Mouse (Mus musculus) forebrain, embryonic 12.5 days (tissue): ENCODE measurements around the gene Map3k14. TPM values are rescaled to one million over a fixed set of nuclear protein-coding genes. Genes with fewer than 3 reads are reported as not detected.

Experiments
- ATAC-seq: fragments of 200-750 bp; cut with Nextera tagmentation; 2 replicates; pipeline ENCODE4 v1.8.0; 2017; ENCODE audit warnings: moderate TSS enrichment; ENCODE audit not compliant: low FRiP score
- H3K27ac ChIP-seq: fragments of 300-500 bp; sonication (generic); 2 replicates; pipeline ENCODE4 v1.5.1; 2016; ENCODE audit warnings: mild to moderate bottlenecking
- H3K27me3 ChIP-seq: fragments of 300-500 bp; sonication (generic); 2 replicates; pipeline ENCODE4 v1.6.1; 2016; ENCODE audit warnings: mild to moderate bottlenecking
- H3K36me3 ChIP-seq: fragments of 300-500 bp; sonication (generic); replicated peaks from 2 replicates; pipeline ENCODE4 v1.6.1; 2016; ENCODE audit warnings: mild to moderate bottlenecking
- H3K4me1 ChIP-seq: fragments of 300-500 bp; sonication (generic); 2 replicates; pipeline ENCODE4 v1.6.1; 2016
- H3K4me2 ChIP-seq: fragments of 300-500 bp; sonication (generic); 2 replicates; pipeline ENCODE4 v1.6.1; 2016; ENCODE audit warnings: mild to moderate bottlenecking, moderate library complexity
- H3K4me3 ChIP-seq: fragments of 300-500 bp; sonication (generic); replicated peaks from 2 replicates; pipeline ENCODE4 v1.5.1; 2016; ENCODE audit warnings: mild to moderate bottlenecking
- H3K9ac ChIP-seq: fragments of 300-500 bp; sonication (generic); 2 replicates; pipeline ENCODE4 v1.6.1; 2016; ENCODE audit warnings: mild to moderate bottlenecking
- H3K9me3 ChIP-seq: fragments of 300-500 bp; sonication (generic); 2 replicates; pipeline ENCODE4 v1.6.1; 2016
- WGBS: fragments of 180-500 bp; shearing (Covaris S2); methylation state at CpG from one replicate; pipeline ENCODE4 v1.1.7; 2016; 5-methylcytosine and 5-hydroxymethylcytosine counted together
- polyA plus RNA-seq: library from polyadenylated mRNA; unstranded; fragments of >200 nt; fragmentation: Nextera tagmentation; extraction: Ambion mirVana; gene quantifications from 2 replicates; pipeline ENCODE4 v1.2.1, GENCODE M21; 2016

Map3k14 gene
- polyA plus RNA-seq, 1 experiment from 2014 or later, result 4.6 TPM

- 77% methylated on average over 1 of the region's 1 CpGs for WGBS
- no peaks in the 10 kb centered on the region for H3K36me3 ChIP-seq
- peaks cover 36% of the 10 kb centered on the region for H3K27me3 ChIP-seq
- H3K4me1 ChIP-seq, result peaks cover 4% of the 10 kb centered on the region; the same call in 1 of the 2 replicates
- no peak overlapping the region for H3K4me2 ChIP-seq
- ATAC-seq, result no peak
- H3K9ac ChIP-seq, result no peak overlapping the region
- no peak overlapping the region for H3K27ac ChIP-seq
- H3K4me3 ChIP-seq, result no peak overlapping the region
- no peaks in the 10 kb centered on the region for H3K9me3 ChIP-seq
Measured at GRCm38 (mm10) chr11:103176510-103176909, 90.8 kb downstream of the Map3k14 start.

GRCm38 (mm10) chr11:103175688-103176442 lies 91.4 kb downstream of the Map3k14 start:
- Histone ChIP-seq H3K9me3 (no peaks in the 10 kb centered on the region), H3K9ac (no peak overlapping the region), H3K27ac (no peak overlapping the region), H3K4me3 (no peak overlapping the region), H3K4me2 (no peak overlapping the region), H3K27me3 (peaks cover 42% of the 10 kb centered on the region), H3K4me1 (peaks cover 9% of the 10 kb centered on the region), H3K36me3 (no peaks in the 10 kb centered on the region)
- WGBS, result 75% methylated on average over 14 of the region's 14 CpGs
- no peak for ATAC-seq

GRCm38 (mm10) chr11:103174891-103175391 lies 92.3 kb downstream of the Map3k14 start:
- peaks cover 52% of the 10 kb centered on the region for H3K27me3 ChIP-seq
- no peak for ATAC-seq

GRCm38 (mm10) chr11:103174411-103174832 lies 92.8 kb downstream of the Map3k14 start:
- Histone ChIP-seq H3K36me3 (no peaks in the 10 kb centered on the region), H3K4me3 (no peak overlapping the region), H3K9me3 (no peaks in the 10 kb centered on the region), H3K4me2 (no peak overlapping the region), H3K27ac (no peak overlapping the region), H3K9ac (no peak overlapping the region), H3K4me1 (peaks cover 15% of the 10 kb centered on the region), H3K27me3 (peaks cover 57% of the 10 kb centered on the region)
- WGBS, result 84% methylated on average over 5 of the region's 5 CpGs
- no peak for ATAC-seq

More at GRCm38 (mm10) chr11:103174891-103175391, 92.3 kb downstream of the Map3k14 start:
- Histone ChIP-seq H3K4me1 (peaks cover 15% of the 10 kb centered on the region), H3K36me3 (no peaks in the 10 kb centered on the region), H3K4me2 (no peak overlapping the region), H3K4me3 (no peak overlapping the region), H3K27ac (no peak overlapping the region), H3K9me3 (no peaks in the 10 kb centered on the region), H3K9ac (no peak overlapping the region)
- 56% methylated on average over 8 of the region's 8 CpGs for WGBS

GRCm38 (mm10) chr11:103173771-103174344 lies 93.4 kb downstream of the Map3k14 start:
- Histone ChIP-seq H3K9me3 (no peaks in the 10 kb centered on the region), H3K27me3 (peaks cover 62% of the 10 kb centered on the region)
- WGBS, result 92% methylated on average over 11 of the region's 11 CpGs

GRCm38 (mm10) chr11:103173041-103173770 lies 94.1 kb downstream of the Map3k14 start:
- no peak overlapping the region for H3K9ac ChIP-seq
- no peaks in the 10 kb centered on the region for H3K36me3 ChIP-seq
- no peaks in the 10 kb centered on the region for H3K9me3 ChIP-seq
- no peak overlapping the region for H3K4me2 ChIP-seq
- ATAC-seq, result no peak
- H3K4me3 ChIP-seq, result no peak overlapping the region
- WGBS, result 85% methylated on average over 7 of the region's 7 CpGs
- H3K27ac ChIP-seq, result no peak overlapping the region
- H3K4me1 ChIP-seq, result peaks cover 15% of the 10 kb centered on the region
- H3K27me3 ChIP-seq, result peaks cover 69% of the 10 kb centered on the region

More at GRCm38 (mm10) chr11:103173771-103174344, 93.4 kb downstream of the Map3k14 start:
- no peak overlapping the region for H3K4me2 ChIP-seq
- peaks cover 15% of the 10 kb centered on the region for H3K4me1 ChIP-seq
- no peak overlapping the region for H3K9ac ChIP-seq
- no peaks in the 10 kb centered on the region for H3K36me3 ChIP-seq
- H3K27ac ChIP-seq, result no peak overlapping the region
- ATAC-seq, result no peak
- H3K4me3 ChIP-seq, result no peak overlapping the region

GRCm38 (mm10) chr11:103172392-103173040 lies 94.8 kb downstream of the Map3k14 start:
- H3K4me3 ChIP-seq, result no peak overlapping the region
- H3K27ac ChIP-seq, result no peak overlapping the region
- H3K27me3 ChIP-seq, result peaks cover 76% of the 10 kb centered on the region
- no peak overlapping the region for H3K9ac ChIP-seq
- no peaks in the 10 kb centered on the region for H3K36me3 ChIP-seq
- no peak for ATAC-seq
- no peaks in the 10 kb centered on the region for H3K9me3 ChIP-seq
- no peak overlapping the region for H3K4me2 ChIP-seq
- WGBS, result 61% methylated on average over 6 of the region's 6 CpGs
- H3K4me1 ChIP-seq, result peaks cover 15% of the 10 kb centered on the region

GRCm38 (mm10) chr11:103171703-103172391 lies 95.4 kb downstream of the Map3k14 start:
- WGBS, result 56% methylated on average over 9 of the region's 9 CpGs
- no peak for ATAC-seq
- peak overlapping the region; percentile 67 for H3K4me3 ChIP-seq

GRCm38 (mm10) chr11:103171286-103171620 lies 96.0 kb downstream of the Map3k14 start:
- peaks cover 79% of the 10 kb centered on the region for H3K27me3 ChIP-seq

More at GRCm38 (mm10) chr11:103171703-103172391, 95.4 kb downstream of the Map3k14 start:
- H3K4me1 ChIP-seq, result peaks cover 15% of the 10 kb centered on the region
- no peaks in the 10 kb centered on the region for H3K36me3 ChIP-seq
- H3K27ac ChIP-seq, result no peak overlapping the region
- peak overlapping the region; percentile 98; the same call in 1 of the 2 replicates for H3K4me2 ChIP-seq
- H3K27me3 ChIP-seq, result peaks cover 79% of the 10 kb centered on the region
- H3K9ac ChIP-seq, result no peak overlapping the region
- no peaks in the 10 kb centered on the region for H3K9me3 ChIP-seq

GRCm38 (mm10) chr11:103170494-103171285 lies 96.6 kb downstream of the Map3k14 start, which contains the start of gene Fmnl1:
Gene Fmnl1 (plus strand): TSS chr11:103171107.
- no peaks in the 10 kb centered on the region for H3K36me3 ChIP-seq
- H3K4me1 ChIP-seq, result peaks cover 15% of the 10 kb centered on the region
- peak within 1 kb of the TSS; percentile 98 for H3K4me2 ChIP-seq
- H3K27ac ChIP-seq, result no peak within 1 kb of the TSS
- peak within 1 kb of the TSS; percentile 62 for H3K9ac ChIP-seq
- WGBS, result under 1% methylated on average over 65 of the region's 84 CpGs
- H3K27me3 ChIP-seq, result peaks cover 79% of the 10 kb centered on the region
- H3K9me3 ChIP-seq, result no peaks in the 10 kb centered on the region
- ATAC-seq, result peak; percentile 71
- peak within 1 kb of the TSS; percentile 67 for H3K4me3 ChIP-seq

More at GRCm38 (mm10) chr11:103171286-103171620, 96.0 kb downstream of the Map3k14 start:
- Histone ChIP-seq H3K36me3 (no peaks in the 10 kb centered on the region), H3K9me3 (no peaks in the 10 kb centered on the region), H3K9ac (peak overlapping the region; percentile 62), H3K4me1 (peaks cover 15% of the 10 kb centered on the region), H3K27ac (no peak overlapping the region), H3K4me3 (peak overlapping the region; percentile 67), H3K4me2 (peak overlapping the region; percentile 98)
- ATAC-seq, result no peak; the same call in 1 of the 2 replicates
- 2% methylated on average over 23 of the region's 23 CpGs for WGBS

- H3K36me3 ChIP-seq, result no peaks in the 10 kb centered on the region
- H3K9ac ChIP-seq, result no peak overlapping the region
- no peak for ATAC-seq
- 63% methylated on average over 3 of the region's 3 CpGs for WGBS
- H3K4me2 ChIP-seq, result peak overlapping the region; percentile 98
- H3K4me1 ChIP-seq, result peaks cover 15% of the 10 kb centered on the region
- H3K4me3 ChIP-seq, result peak overlapping the region; percentile 67
- no peaks in the 10 kb centered on the region for H3K9me3 ChIP-seq
- peaks cover 79% of the 10 kb centered on the region for H3K27me3 ChIP-seq
- no peak overlapping the region for H3K27ac ChIP-seq
Measured at GRCm38 (mm10) chr11:103170111-103170493, 97.2 kb downstream of the Map3k14 start.
